Mouse (Mus musculus) spleen, postnatal 14 days (tissue): ENCODE measurements at regions not wholly inside any gene's neighbourhood (a gene's known extent, or its start where the extent isn't known, plus 50 kb on each side); places are given as distances from the start of the nearest gene placed in this dataset.

Experiments
- DNase-seq, 2 experiments: peaks; one replicate each; pipeline ENCODE4 v3.0.0; 2021 to 2022; ENCODE audit warnings: low spot score in 2 of 2

DNA sequence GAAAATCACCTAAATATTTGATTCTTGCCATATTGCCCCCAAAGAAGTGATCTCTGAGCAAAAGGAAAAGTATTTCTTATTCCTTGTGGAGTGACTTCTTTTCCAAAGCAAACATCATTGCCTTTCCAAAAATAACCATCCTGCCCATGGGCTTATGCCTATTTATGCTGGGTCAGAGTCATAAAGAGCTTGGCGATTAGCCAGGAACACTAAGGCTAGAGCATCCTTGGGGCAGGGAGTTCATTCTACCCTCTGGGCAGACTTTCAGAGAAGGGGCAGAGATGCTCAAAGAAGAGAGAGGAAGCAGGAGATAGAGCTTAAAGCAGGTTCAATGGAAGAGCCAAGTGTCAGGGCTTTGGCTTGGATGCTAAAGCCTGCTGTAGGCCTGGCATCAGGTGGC lies 203.1 kb upstream of the Gmds start:
- no peak for DNase-seq

DNA sequence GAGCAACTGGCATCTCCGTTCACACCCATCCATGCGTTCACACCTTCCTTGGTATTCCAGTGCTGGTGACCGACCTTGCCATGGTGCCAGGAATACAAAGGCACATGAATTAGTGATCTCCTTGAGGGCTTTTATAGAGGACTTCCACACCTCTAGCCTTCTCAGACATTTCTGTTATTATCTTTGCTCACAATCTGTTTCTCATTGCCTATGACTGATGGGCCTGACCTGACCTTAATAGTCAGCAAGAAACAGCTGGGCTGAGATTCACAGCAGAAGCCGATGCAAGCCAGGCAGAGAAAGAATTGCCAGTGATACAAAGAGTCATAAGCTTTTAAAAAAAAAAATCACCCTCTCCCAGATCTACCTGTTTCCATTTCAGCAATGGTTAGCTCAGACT lies 197.7 kb upstream of the Gmds start:
- DNase-seq = no peak

- no peak for DNase-seq
Measured at GRCm38 (mm10) chr13:32535602-32536001, 197.1 kb upstream of the Gmds start.

DNA sequence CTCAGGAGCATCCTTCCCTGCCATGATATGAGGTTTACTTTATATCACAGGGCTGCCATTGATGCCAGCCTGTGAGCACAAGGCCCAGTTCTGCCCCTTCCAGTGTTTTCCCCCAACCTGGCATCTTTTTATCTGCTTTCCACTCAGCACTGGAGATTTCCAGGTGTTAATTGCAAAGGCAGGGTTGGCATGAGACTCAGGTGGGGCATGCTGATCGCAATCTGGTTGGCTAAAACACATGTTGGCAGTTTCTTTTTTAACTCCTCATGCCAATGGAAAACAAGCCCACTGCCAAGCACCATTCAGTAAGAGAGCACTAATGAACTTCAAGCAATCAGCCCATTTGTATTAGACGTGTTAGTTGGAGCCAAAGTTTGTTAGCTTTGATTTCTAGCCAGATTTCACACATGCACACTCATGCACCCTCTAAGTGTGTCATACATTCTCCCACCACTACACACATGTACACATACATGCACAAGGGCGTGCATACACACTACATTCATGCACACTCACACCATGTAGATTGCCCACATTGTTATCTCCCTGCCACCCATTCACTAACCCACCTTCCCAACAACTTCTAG lies 192.5 kb upstream of the Gmds start:
- no peak for DNase-seq

- DNase-seq = no peak
Measured at GRCm38 (mm10) chr13:32518611-32519344, 180.2 kb upstream of the Gmds start.

GRCm38 (mm10) chr13:32517514-32517913 lies 179.0 kb upstream of the Gmds start:
- no peak for DNase-seq

DNA sequence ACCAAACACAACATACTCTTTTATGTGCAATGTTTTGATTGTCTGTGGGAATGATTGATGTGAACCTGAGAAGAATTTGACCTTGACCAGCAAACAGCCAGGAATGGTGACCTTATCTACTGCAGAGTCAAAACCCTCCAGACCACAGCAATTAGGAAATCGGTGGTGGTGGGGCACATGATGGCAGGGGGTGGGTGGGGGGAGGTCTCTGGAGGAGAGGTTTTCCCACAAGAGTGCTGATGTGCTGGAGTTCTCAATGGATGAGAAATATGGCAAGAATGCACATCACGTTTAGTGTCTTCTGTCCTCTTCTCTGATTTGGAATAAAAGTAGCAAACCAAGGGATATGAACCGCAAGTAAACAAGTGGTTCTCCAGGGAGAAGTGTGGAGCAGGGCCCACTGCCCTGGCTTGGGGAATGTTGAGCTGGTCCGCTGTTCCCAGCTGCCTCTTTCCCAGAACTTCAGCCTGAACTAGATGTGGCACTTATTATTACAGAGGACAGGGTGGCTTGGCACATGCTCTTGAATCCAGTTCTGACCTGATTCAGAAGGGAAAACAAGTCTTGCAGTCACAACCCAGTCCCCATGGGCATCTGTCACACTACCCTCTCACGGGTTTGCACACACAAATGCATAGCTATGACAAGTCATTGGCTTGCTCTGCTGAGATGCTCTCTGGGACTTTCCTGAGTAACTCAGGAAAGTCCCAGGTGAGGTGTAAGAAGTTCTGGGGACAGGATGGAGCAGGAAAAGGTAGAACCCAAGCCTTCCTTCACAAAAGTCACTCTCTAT lies 170.9 kb upstream of the Gmds start:
- no peak for DNase-seq

DNA sequence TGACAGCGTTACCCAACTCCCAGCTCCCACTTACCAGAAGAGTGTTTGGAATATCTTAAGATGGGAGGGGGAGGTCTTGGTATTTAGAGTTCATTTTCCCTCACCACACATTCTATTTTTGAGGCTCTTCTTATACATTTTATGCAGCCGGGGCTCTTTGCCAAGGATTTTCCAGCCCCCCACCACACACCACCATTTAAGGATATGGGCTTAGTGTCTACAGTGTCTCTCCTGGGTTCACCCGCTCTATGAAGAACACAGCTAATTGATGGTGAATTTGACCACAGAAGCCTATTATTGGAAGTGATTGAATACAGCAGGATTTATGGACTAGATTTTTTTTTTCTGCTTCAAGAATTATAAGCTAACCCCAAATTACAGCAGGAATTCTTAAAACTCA lies 169.9 kb upstream of the Gmds start:
- no peak for DNase-seq

GRCm38 (mm10) chr13:32507825-32508224 lies 169.3 kb upstream of the Gmds start:
- DNase-seq = no peak

DNA sequence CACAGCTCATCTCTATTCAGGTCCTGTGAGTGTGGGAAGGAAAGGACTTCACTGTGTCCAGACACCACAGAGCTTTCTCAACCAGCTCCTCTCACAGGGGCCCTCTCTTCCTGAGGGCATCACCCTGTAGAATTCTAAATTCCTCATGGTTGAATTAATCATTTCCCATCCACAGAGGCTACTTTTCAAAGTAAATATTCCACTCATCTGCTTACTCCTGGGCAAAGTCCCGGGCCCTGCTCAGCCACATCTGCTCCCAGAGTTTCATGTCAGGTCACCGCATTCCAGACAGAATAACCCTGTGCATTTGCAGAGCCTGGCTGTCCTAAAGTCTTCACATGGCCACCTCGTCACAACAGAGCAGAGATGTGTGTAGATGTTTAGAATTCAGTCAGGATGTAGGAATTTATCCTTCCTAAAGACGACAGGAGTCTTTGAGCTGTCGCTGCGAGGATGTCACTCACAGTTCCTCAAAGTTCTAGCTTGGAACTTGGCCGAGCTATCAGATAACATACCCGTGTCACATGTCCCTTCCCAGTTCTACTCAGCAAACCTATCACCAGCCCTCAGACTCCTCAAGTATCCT lies 159.8 kb upstream of the Gmds start:
- no peak for DNase-seq

GRCm38 (mm10) chr13:32496263-32496662 lies 157.7 kb upstream of the Gmds start:
- no peak for DNase-seq

DNA sequence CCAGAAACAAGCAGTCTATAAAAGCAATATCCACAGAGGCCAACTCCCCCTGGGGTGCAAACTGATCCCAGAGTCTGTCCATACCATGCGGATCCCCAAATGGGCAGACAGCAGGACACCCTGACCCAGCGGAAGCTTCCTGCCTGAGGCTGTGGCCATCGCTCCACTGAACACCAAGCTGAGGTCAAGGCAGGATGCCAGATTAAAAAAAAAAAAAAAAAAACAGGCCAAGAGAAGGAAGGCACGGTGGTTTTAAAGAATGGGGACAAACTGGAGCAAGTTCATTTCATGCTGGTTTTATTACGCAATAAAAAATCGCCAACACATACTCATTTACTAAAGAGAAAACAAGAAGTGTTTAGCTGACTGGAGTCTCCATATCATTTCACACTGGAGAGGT lies 156.5 kb upstream of the Gmds start:
- DNase-seq = no peak

- no peak for DNase-seq
Measured at GRCm38 (mm10) chr13:32493806-32494205, 155.3 kb upstream of the Gmds start.

GRCm38 (mm10) chr13:32493309-32493708 lies 154.8 kb upstream of the Gmds start:
- no peak for DNase-seq

DNA sequence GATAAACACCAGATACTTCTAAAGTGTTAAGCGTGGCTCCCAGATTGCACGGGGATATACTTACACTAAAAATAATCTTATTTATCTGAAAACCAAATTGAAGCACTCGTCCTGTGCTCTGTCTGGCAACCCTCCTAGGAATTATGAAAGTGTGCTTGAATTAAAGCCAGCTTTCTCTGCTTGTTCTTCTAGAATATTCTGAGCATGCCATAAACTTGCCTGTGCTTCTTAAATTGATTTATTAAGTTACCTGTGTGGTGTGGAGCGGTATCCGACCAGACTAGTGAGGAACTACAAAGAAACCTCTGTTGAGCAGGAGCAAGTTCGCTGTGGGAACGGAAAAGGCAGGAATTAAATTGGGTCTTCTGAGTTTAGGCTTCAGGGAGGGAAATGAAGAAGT lies 154.0 kb upstream of the Gmds start:
- DNase-seq = no peak

DNA sequence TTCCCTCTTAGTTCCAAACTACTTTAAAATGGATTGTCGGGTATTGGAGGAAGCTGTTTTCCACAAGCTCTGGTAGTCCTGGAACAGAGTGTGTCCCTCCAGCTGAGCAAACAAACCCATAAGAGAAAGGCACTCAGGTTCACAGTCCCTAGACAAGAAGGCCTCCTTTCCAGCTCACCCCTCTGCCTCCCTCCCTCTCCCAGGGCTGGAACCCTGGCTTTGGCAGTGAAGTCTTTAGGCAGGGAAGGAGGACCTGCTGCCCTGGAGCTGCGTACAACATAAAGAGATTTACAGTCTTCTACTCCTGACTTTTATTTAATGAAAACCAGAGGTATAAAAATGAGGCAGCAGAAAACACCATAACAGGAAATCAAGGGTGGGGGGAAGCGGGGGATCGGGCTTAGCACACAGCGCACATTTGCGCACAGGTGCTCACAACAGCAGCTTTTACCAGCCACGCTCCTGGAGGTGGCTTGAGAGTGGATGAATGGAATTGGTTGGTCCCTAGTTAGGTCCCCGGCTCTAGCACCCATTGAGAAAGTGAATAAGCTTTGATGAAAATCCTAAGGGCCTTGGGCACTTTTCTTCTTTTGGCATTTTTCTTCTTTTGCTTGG lies 143.0 kb upstream of the Gmds start:
- DNase-seq = no peak

GRCm38 (mm10) chr13:32480029-32480428 lies 141.5 kb upstream of the Gmds start:
- no peak for DNase-seq

GRCm38 (mm10) chr13:32479118-32479818 lies 140.7 kb upstream of the Gmds start:
- no peak for DNase-seq

DNA sequence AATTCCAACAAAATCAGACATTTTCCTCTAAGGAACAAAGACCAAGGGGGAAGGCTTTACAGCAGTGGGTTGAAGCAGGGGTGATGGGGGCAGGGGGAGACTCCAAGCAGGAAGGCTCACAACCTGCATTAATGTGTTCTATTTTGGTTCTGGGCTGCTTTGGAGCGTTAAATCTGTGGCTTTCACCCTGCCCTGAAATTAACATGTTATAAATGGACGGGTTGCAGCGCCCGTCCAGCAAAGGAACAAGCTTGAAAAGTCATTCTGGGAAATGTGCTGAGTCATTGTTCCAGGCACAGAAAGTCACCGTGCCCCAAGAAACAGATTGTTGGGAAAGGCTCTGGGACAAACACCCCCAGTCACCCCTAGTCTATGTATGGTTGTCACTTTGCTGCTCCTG lies 127.2 kb upstream of the Gmds start:
- DNase-seq = no peak

DNA sequence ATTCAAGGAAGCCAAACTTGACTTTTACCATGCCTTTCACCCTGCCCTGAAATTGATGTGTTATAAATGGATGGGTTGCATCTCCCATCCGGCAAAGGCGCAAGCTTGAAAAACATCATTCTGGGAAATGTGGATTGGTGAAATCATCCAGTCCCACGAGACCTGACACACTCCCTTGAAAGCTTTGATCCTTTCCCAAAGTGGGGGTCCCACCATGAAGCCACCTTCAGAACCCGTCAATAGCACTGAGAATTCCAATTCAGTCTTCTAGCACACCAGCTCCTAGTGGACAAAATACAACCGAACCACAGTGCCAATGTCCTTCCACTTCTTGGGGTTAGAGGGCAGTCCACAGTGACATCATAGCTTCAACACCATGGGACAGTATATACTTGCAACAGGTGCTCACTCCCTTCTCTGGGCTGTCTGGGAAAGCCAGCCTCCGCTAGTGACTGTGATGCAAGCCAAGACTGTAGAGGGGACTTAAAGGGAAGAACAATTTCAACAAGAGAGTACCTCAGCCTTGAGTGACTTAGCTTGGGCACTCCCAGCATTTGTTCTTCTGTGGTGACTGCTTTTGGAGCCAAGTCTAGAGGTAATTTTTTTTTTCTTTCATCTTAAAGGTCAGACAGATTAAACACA lies 126.6 kb upstream of the Gmds start:
- no peak for DNase-seq
